Mouse (Mus musculus): ENCODE results near the gene Atxn1.

GRCm38 (mm10) chr13:45709402-45709801, 255.4 kb downstream of the Atxn1 start:
- TF ChIP-seq POLR2A (IDR thresholded peaks at IDR 0.05; ENCODE audit: insufficient read depth, low read depth, low read length) (no peak), CTCF (IDR thresholded peaks at IDR 0.05; ENCODE audit: insufficient read depth, low read depth, low read length) (no peak)

Data from olfactory bulb, adult 2 months (tissue).